Mouse (Mus musculus): Measurements from ENCODE around the gene Lce1b.

Gene Lce1b

GRCm38 (mm10) chr3:92656826-92657225, at the start of gene Lce1b:
TSS of gene Lce1b (minus strand) at chr3:92656926.
- DNase-seq: no peak

DNA sequence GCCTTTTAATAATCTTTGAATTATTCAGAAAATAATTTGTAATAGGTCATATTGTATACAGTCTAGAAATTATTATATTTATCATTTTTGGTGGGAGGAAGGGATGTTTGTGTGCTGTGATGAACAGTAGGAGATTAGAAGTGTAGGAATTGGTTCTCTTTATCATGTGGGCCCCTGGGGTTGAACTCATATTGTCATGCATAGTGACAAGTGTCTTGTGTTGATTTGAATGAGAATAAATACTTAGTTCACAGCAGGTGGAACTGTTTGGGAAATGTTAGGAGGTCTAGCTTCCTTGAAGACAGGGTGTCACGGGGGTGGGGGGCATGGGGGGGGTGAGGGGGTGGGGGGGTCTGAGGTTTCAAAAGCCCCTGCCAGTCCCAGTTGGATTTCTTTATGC, 37.9 kb upstream of the Lce1b start:
- DNase-seq: no peak

- no peak for DNase-seq
Measured at GRCm38 (mm10) chr3:92691688-92692087, 35.0 kb upstream of the Lce1b start.

DNA sequence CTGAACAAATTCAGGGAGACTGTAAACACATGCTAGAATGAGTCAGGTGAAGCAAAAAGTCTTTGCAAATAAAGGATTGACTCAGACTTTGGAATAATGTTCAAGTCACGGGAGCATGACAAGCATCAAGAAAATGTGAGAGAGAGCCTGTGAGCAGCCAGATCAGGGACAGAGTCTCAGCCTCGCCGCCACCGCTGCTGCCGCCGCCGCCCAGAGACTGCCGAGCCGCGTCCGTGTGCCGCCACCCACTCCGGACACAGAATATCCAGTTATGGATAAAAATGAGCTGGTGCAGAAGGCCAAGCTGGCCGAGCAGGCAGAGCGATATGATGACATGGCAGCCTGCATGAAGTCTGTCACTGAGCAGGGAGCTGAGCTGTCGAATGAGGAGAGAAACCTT, 32.4 kb upstream of the Lce1b start:
- DNase-seq: peak; percentile 8

GRCm38 (mm10) chr3:92687110-92687509, 30.4 kb upstream of the Lce1b start, which contains the start of gene Lce1d:
TSS of gene Lce1d (minus strand) at chr3:92687210.
- no peak for DNase-seq

- no peak for DNase-seq
Measured at GRCm38 (mm10) chr3:92678947-92679346, 22.2 kb upstream of the Lce1b start, which contains the start of gene Lce1c. TSS of gene Lce1c (plus strand) at chr3:92679247.

DNA sequence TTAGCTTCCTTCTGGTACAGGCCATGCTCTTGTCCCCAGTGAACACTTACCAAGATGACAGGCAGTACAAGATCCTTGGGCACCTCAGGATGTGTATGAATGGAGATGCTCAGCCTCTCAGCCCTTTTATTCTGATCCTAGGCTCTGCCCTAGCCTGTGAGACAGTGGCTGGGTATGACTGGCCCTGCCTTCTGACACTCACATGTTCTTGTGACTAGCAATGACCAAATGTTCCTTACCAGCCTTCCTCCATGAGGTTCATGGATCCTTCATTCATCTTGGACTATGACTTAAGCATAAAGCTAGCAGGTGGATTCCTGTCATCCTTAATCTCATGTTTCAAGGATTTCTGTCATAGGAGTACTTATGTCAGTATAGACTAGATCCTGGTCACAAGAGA, 13.5 kb upstream of the Lce1b start, which contains the start of gene Lce1a2:
Gene Lce1a2 (minus strand): TSS at position 101 of the 400 bp plus-strand sequence.
- no peak for DNase-seq

DNA sequence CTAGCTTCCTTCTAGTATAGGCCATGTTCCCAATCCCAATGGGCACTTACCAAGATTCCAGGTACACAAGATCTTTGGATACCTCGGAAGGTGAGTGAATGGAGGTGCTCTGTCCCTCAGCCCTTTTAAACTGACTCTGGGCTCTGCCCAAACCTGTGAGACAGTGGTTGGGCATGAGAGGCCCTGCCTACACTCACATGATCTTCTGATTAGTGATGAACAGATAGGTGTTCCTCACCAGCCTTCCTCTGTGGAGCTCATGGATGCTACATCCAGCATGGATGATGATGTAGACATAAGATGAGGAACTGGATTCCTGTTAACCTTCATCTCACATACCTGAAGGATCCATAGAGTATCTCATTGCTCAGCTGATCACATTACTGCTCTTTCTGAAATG, 8.5 kb downstream of the Lce1b start, which contains the start of gene Lce1a1:
Gene Lce1a1 (minus strand): TSS at position 101 of the 400 bp plus-strand sequence.
- DNase-seq: no peak

- no peak for DNase-seq
Measured at GRCm38 (mm10) chr3:92639854-92640253, 16.9 kb downstream of the Lce1b start.

DNA sequence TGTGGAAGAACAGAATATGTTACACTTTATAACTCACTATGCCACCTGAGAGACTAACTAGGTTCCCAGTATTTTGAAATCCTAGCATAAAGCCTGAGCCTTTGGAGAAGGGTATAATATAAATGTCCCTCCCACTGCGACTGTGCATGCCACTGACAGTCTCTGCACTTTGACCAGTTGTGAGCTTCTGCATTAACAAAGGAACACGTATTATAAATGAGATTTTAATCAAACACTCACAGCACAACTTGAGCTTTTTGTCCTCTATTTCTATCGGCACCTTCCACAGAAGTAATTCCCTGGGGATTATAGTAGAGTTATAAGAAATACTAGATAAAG, 18.1 kb downstream of the Lce1b start:
- no peak for DNase-seq

DNA sequence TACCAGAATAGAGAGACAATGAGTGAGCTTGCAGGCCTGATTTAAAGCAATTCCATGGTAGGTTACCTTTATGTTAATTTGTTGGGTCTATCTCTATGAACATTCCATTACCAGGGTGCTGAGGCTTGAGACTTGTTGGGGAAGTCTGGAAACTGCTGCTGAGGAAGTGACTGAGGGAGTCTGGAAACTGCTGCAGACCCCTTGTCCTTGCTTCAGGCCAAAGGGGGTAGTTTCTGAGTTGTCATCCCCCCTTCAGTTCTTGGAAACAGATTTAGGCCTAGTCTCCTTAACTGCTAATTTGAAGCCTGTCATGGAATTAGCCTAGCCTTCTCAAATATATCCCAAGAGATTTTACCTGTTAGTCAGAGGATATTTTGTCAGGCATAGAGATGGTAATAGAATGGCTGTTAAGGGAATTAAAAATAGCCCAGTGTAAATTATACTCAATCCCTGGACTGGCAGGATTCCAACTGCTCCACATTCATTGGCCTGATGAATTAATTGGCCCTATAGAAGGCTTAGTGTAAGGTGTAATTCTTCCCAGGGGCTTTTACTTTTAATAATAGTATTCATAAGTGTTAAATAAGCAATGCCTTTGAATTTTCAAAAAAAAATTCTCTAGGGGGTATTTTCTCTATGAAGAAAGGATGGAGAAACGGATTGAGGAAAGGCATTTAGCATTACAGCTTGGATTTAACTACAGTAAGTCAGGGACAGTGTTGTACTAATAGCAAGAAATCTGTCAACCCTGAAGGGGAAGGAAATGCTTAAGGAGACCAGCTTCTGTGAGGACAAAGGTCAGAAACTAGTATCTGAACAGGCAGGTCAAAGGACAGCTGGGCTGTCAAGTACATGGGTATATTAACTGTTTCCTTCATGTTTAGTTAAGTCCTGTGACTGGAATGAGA, 18.7 kb downstream of the Lce1b start:
- DNase-seq: no peak

DNA sequence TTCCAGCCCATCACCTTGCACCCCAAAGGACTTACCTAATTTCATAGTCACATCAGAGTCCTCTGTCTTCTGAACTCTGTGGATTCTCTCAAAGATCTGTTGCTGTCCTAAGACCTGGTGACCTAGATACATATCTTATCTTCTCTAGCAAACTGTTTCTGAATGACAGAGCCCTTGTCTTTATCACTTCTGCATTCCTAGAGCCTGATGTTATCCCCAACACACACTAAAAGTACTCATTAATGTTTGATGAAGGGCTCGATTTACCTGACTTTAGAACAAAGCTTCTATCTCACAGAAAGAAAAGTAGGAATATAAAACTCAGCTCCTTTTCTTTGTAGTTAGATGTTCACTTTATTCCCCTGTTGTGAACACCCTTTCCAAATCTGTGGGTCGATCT, 35.2 kb downstream of the Lce1b start, which contains the start of gene Lce6a:
Gene Lce6a (minus strand): TSS at position 101 of the 400 bp plus-strand sequence.
- DNase-seq: no peak

- DNase-seq: no peak
Measured at GRCm38 (mm10) chr3:92609804-92610203, 46.9 kb downstream of the Lce1b start.

GRCm38 (mm10) chr3:92607392-92607791, 49.3 kb downstream of the Lce1b start, which contains the start of gene 2210017I01Rik:
TSS of gene 2210017I01Rik (minus strand) at chr3:92607492.
- DNase-seq: no peak

Measured in cerebellum, adult 9-10 months (tissue).